Mouse (Mus musculus): ENCODE data around the gene Slc28a1. TPM values are rescaled to one million over a fixed set of nuclear protein-coding genes. Genes with fewer than 3 reads are reported as not detected.
"Not testable (repeated sequence)": the region's sequence is repeated elsewhere in the genome, so short reads cannot be mapped to it uniquely, and the experiment has no call there.

Slc28a1 gene
- polyA plus RNA-seq, 1 experiment from 2014 or later, result 1.2 TPM

GRCm38 (mm10) chr7:81137292-81137691 lies 22.7 kb downstream of the Slc28a1 start:
- Histone ChIP-seq H3K4me1 (ENCODE audit: insufficient read depth, low read length) (peaks cover 27% of the 10 kb centered on the region), H3K4me2 (replicated peaks; ENCODE audit: low read depth, low read length) (no peak overlapping the region), H3K27ac (ENCODE audit: low read length) (no peak overlapping the region), H3K36me3 (ENCODE audit: insufficient read depth, low read length) (no peaks in the 10 kb centered on the region), H3K9ac (replicated peaks; ENCODE audit: low read length) (no peak overlapping the region), H3K9me3 (ENCODE audit: low read length) (no peaks in the 10 kb centered on the region), H3K4me3 (ENCODE audit: low read length) (no peak overlapping the region), H3K27me3 (ENCODE audit: insufficient read depth, low read length) (no peaks in the 10 kb centered on the region)
- ATAC-seq (ENCODE audit: low FRiP score, low TSS enrichment), result no peak
- WGBS, result 92% methylated on average over 5 of the region's 5 CpGs

GRCm38 (mm10) chr7:81139100-81139499 lies 24.5 kb downstream of the Slc28a1 start:
- Histone ChIP-seq H3K4me3 (ENCODE audit: low read length) (no peak overlapping the region), H3K4me1 (ENCODE audit: insufficient read depth, low read length) (peaks cover 9% of the 10 kb centered on the region), H3K9me3 (ENCODE audit: low read length) (no peaks in the 10 kb centered on the region), H3K9ac (replicated peaks; ENCODE audit: low read length) (no peak overlapping the region), H3K27ac (ENCODE audit: low read length) (no peak overlapping the region), H3K27me3 (ENCODE audit: insufficient read depth, low read length) (no peaks in the 10 kb centered on the region), H3K36me3 (ENCODE audit: insufficient read depth, low read length) (no peaks in the 10 kb centered on the region), H3K4me2 (replicated peaks; ENCODE audit: low read depth, low read length) (no peak overlapping the region)
- no peak for ATAC-seq (ENCODE audit: low FRiP score, low TSS enrichment)
- 79% methylated on average over 7 of the region's 7 CpGs for WGBS

- no peak for ATAC-seq (ENCODE audit: low FRiP score, low TSS enrichment)
- no peaks in the 10 kb centered on the region for H3K36me3 ChIP-seq (ENCODE audit: insufficient read depth, low read length)
- H3K4me1 ChIP-seq (ENCODE audit: insufficient read depth, low read length), result peaks cover 4% of the 10 kb centered on the region
- 84% methylated on average over 5 of the region's 5 CpGs for WGBS
- no peak overlapping the region for H3K9ac ChIP-seq (replicated peaks; ENCODE audit: low read length)
- H3K27ac ChIP-seq (ENCODE audit: low read length), result no peak overlapping the region
- H3K27me3 ChIP-seq (ENCODE audit: insufficient read depth, low read length), result no peaks in the 10 kb centered on the region
- no peak overlapping the region for H3K4me2 ChIP-seq (replicated peaks; ENCODE audit: low read depth, low read length)
- H3K9me3 ChIP-seq (ENCODE audit: low read length), result no peaks in the 10 kb centered on the region
- no peak overlapping the region for H3K4me3 ChIP-seq (ENCODE audit: low read length)
These were observed 25.2 kb downstream of the Slc28a1 start for GRCm38 (mm10) chr7:81139671-81140404.

- 82% methylated on average over 1 of the region's 1 CpGs for WGBS
- Histone ChIP-seq H3K27ac (ENCODE audit: low read length) (no peak overlapping the region), H3K4me2 (replicated peaks; ENCODE audit: low read depth, low read length) (no peak overlapping the region), H3K4me1 (ENCODE audit: insufficient read depth, low read length) (no peaks in the 10 kb centered on the region), H3K4me3 (ENCODE audit: low read length) (no peak overlapping the region), H3K36me3 (ENCODE audit: insufficient read depth, low read length) (no peaks in the 10 kb centered on the region), H3K27me3 (ENCODE audit: insufficient read depth, low read length) (no peaks in the 10 kb centered on the region), H3K9me3 (ENCODE audit: low read length) (no peaks in the 10 kb centered on the region), H3K9ac (replicated peaks; ENCODE audit: low read length) (no peak overlapping the region)
- no peak for ATAC-seq (ENCODE audit: low FRiP score, low TSS enrichment)
These were observed 26.9 kb downstream of the Slc28a1 start for GRCm38 (mm10) chr7:81141541-81141940.

GRCm38 (mm10) chr7:81143056-81143455 lies 28.5 kb downstream of the Slc28a1 start:
- not testable (repeated sequence) for H3K9me3 ChIP-seq (ENCODE audit: low read length); H3K27ac ChIP-seq (ENCODE audit: low read length); H3K4me3 ChIP-seq (ENCODE audit: low read length); H3K4me2 ChIP-seq (replicated peaks; ENCODE audit: low read depth, low read length); H3K27me3 ChIP-seq (ENCODE audit: insufficient read depth, low read length); ATAC-seq (ENCODE audit: low FRiP score, low TSS enrichment); H3K36me3 ChIP-seq (ENCODE audit: insufficient read depth, low read length); H3K4me1 ChIP-seq (ENCODE audit: insufficient read depth, low read length); H3K9ac ChIP-seq (replicated peaks; ENCODE audit: low read length)
- WGBS, result 70% methylated on average over 4 of the region's 4 CpGs

- Histone ChIP-seq H3K4me2 (replicated peaks; ENCODE audit: low read depth, low read length) (no peak overlapping the region), H3K9ac (replicated peaks; ENCODE audit: low read length) (no peak overlapping the region), H3K36me3 (ENCODE audit: insufficient read depth, low read length) (no peaks in the 10 kb centered on the region), H3K4me3 (ENCODE audit: low read length) (no peak overlapping the region), H3K9me3 (ENCODE audit: low read length) (peaks cover 11% of the 10 kb centered on the region), H3K27ac (ENCODE audit: low read length) (no peak overlapping the region), H3K27me3 (ENCODE audit: insufficient read depth, low read length) (no peaks in the 10 kb centered on the region), H3K4me1 (ENCODE audit: insufficient read depth, low read length) (no peaks in the 10 kb centered on the region)
- no peak for ATAC-seq (ENCODE audit: low FRiP score, low TSS enrichment)
- 89% methylated on average over 11 of the region's 11 CpGs for WGBS
These were observed 35.2 kb downstream of the Slc28a1 start for GRCm38 (mm10) chr7:81149759-81150158.

- no peaks in the 10 kb centered on the region for H3K27me3 ChIP-seq (ENCODE audit: insufficient read depth, low read length)
- H3K36me3 ChIP-seq (ENCODE audit: insufficient read depth, low read length), result no peaks in the 10 kb centered on the region
- H3K27ac ChIP-seq (ENCODE audit: low read length), result no peak overlapping the region
- no peak overlapping the region for H3K4me3 ChIP-seq (ENCODE audit: low read length)
- WGBS, result 92% methylated on average over 8 of the region's 8 CpGs
- H3K4me1 ChIP-seq (ENCODE audit: insufficient read depth, low read length), result no peaks in the 10 kb centered on the region
- ATAC-seq (ENCODE audit: low FRiP score, low TSS enrichment), result no peak
- H3K4me2 ChIP-seq (replicated peaks; ENCODE audit: low read depth, low read length), result no peak overlapping the region
- no peak overlapping the region for H3K9ac ChIP-seq (replicated peaks; ENCODE audit: low read length)
- H3K9me3 ChIP-seq (ENCODE audit: low read length), result peaks cover 11% of the 10 kb centered on the region
These were observed 36.6 kb downstream of the Slc28a1 start for GRCm38 (mm10) chr7:81151216-81151615.

- H3K4me1 ChIP-seq (ENCODE audit: insufficient read depth, low read length), result no peaks in the 10 kb centered on the region
- H3K9me3 ChIP-seq (ENCODE audit: low read length), result peaks cover 11% of the 10 kb centered on the region
- ATAC-seq (ENCODE audit: low FRiP score, low TSS enrichment), result no peak
- WGBS, result 98% methylated on average over 10 of the region's 10 CpGs
- no peak overlapping the region for H3K27ac ChIP-seq (ENCODE audit: low read length)
- H3K4me3 ChIP-seq (ENCODE audit: low read length), result no peak overlapping the region
- no peak overlapping the region for H3K4me2 ChIP-seq (replicated peaks; ENCODE audit: low read depth, low read length)
- no peaks in the 10 kb centered on the region for H3K27me3 ChIP-seq (ENCODE audit: insufficient read depth, low read length)
- H3K36me3 ChIP-seq (ENCODE audit: insufficient read depth, low read length), result no peaks in the 10 kb centered on the region
- H3K9ac ChIP-seq (replicated peaks; ENCODE audit: low read length), result no peak overlapping the region
These were observed 37.7 kb downstream of the Slc28a1 start for GRCm38 (mm10) chr7:81152306-81152705.

- Histone ChIP-seq H3K4me1 (ENCODE audit: insufficient read depth, low read length) (no peaks in the 10 kb centered on the region), H3K9me3 (ENCODE audit: low read length) (peaks cover 11% of the 10 kb centered on the region), H3K27me3 (ENCODE audit: insufficient read depth, low read length) (no peaks in the 10 kb centered on the region), H3K36me3 (ENCODE audit: insufficient read depth, low read length) (no peaks in the 10 kb centered on the region), H3K4me3 (ENCODE audit: low read length) (no peak overlapping the region), H3K4me2 (replicated peaks; ENCODE audit: low read depth, low read length) (no peak overlapping the region), H3K9ac (replicated peaks; ENCODE audit: low read length) (no peak overlapping the region), H3K27ac (ENCODE audit: low read length) (no peak overlapping the region)
- ATAC-seq (ENCODE audit: low FRiP score, low TSS enrichment), result no peak
- 75% methylated on average over 7 of the region's 7 CpGs for WGBS
These were observed 38.2 kb downstream of the Slc28a1 start for GRCm38 (mm10) chr7:81152826-81153225.

GRCm38 (mm10) chr7:81153327-81153726 lies 38.7 kb downstream of the Slc28a1 start:
- Histone ChIP-seq H3K4me3 (ENCODE audit: low read length) (no peak overlapping the region), H3K9ac (replicated peaks; ENCODE audit: low read length) (no peak overlapping the region), H3K27ac (ENCODE audit: low read length) (no peak overlapping the region), H3K4me1 (ENCODE audit: insufficient read depth, low read length) (no peaks in the 10 kb centered on the region), H3K36me3 (ENCODE audit: insufficient read depth, low read length) (no peaks in the 10 kb centered on the region), H3K9me3 (ENCODE audit: low read length) (peaks cover 11% of the 10 kb centered on the region), H3K4me2 (replicated peaks; ENCODE audit: low read depth, low read length) (no peak overlapping the region), H3K27me3 (ENCODE audit: insufficient read depth, low read length) (no peaks in the 10 kb centered on the region)
- WGBS, result 86% methylated on average over 6 of the region's 6 CpGs
- no peak for ATAC-seq (ENCODE audit: low FRiP score, low TSS enrichment)
